Comparison of ENCODE assay signal across 12 mouse cellular contexts in genomic region chr1:36090722-36091110, GRCm38 (mm10). TPM values are rescaled to one million over a fixed set of nuclear protein-coding genes. Genes with fewer than 3 reads are reported as not detected.
DNase-seq lines count a peak whose midpoint lies in the region; ATAC-seq lines count a peak whose summit lies in the region.
"Had no signal": no experiment of that assay in that cellular context is flagged by ENCODE, and none has a peak within 500 bp of the region (broad histone marks: within the 10 kb centered on the region; RNA-seq: fewer than 3 reads in every experiment).

No protein-coding gene starts in this region.

- no peaks in the 10 kb centered on the region for H3K27me3 ChIP-seq in heart, embryonic 14.5 days (ENCODE audit: control insufficient read depth, insufficient read depth, low read length)

- H3K4me3 ChIP-seq in heart, embryonic 14.5 days (ENCODE audit: control insufficient read depth in 1 of 2, insufficient read depth in 1 of 2, low read depth in 1 of 2, low read length in 2 of 2) = no peak overlapping the region

- H3K9ac ChIP-seq in heart, embryonic 14.5 days (ENCODE audit: low read length) = no peak overlapping the region

- no peak for DNase-seq in heart, postnatal 36 days
- DNase-seq in spleen, adult 12 weeks (ENCODE audit: low spot score) = peak; percentile 53
- no peak for DNase-seq in spleen, adult 18-20 months
- peak; percentile 82 for DNase-seq in liver
- no peak for DNase-seq in adipocyte (ENCODE audit: low spot score)
- DNase-seq in layer of hippocampus, postnatal 14 days (ENCODE audit: low spot score in 2 of 2) = no peak
- no peak for DNase-seq in urinary bladder, postnatal 10 days (ENCODE audit: low spot score)
- DNase-seq: cerebellum, adult 2 months; thymus, adult 2 months had no signal

- H3K9me3 ChIP-seq in heart, embryonic 14.5 days (ENCODE audit: control insufficient read depth, low read length) = no peaks in the 10 kb centered on the region

- H3K4me2 ChIP-seq in heart, embryonic 14.5 days (ENCODE audit: low read length) = no peak overlapping the region

- H3K36me3 ChIP-seq in heart, embryonic 14.5 days (ENCODE audit: control insufficient read depth, insufficient read depth, low read length) = peaks cover 29% of the 10 kb centered on the region

- 78% methylated on average over 4 of the region's 4 CpGs for WGBS in heart, embryonic 14.5 days

- intact Hi-C loops in heart, postnatal 36 days (cut with DNase I) = no loop called here

- ATAC-seq in heart, embryonic 14.5 days (ENCODE audit: insufficient number of reproducible peaks, insufficient read depth, low FRiP score, low read depth) = no peak
- ATAC-seq: activated CD4-positive, CD25-positive, alpha-beta regulatory T cell, adult 4 months; inflammation-experienced regulatory T-cells, adult 6 months had no signal

- H3K27ac ChIP-seq in heart, embryonic 14.5 days (replicated peaks in 1 of 2; ENCODE audit: control insufficient read depth in 1 of 2, insufficient read depth in 1 of 2, low read depth in 2 of 2, low read length in 2 of 2) = peak overlapping the region; percentile 37 to 60; a peak in 2 of 4 replicates

- peaks cover 42 to 53% of the 10 kb centered on the region in 2 experiments for H3K4me1 ChIP-seq in heart, embryonic 14.5 days (ENCODE audit: control insufficient read depth in 2 of 2, insufficient read depth in 2 of 2, low read length in 2 of 2)

RNA-seq across cellular contexts. Expression of gene Hs6st1, which starts 22.5 kb away (rescaled TPM):
- 11.0 and 15.5 TPM in 2 replicates for polyA plus RNA-seq in heart, embryonic 14.5 days (2014; fragmentation: Nextera tagmentation; extraction: Ambion mirVana)
- 10 to 100 TPM; 21.3 to 23.1 TPM for total RNA-seq in heart, postnatal 36 days (2021)
- 10 to 100 TPM; 44.3 to 49.6 TPM for total RNA-seq in layer of hippocampus, postnatal 14 days (2021)

Comparison
In these comparisons a context has a peak if more than half of its experiments do, and no peak if none do; other contexts are left out.
1. DNase-seq: peak in spleen, adult 12 weeks (single experiment) and liver (single experiment); none in heart, postnatal 36 days (0 of 2), spleen, adult 18-20 months (0 of 2), adipocyte (single experiment), layer of hippocampus, postnatal 14 days (0 of 2) and urinary bladder, postnatal 10 days (single experiment).